Mouse (Mus musculus): ENCODE measurements around the gene Olfr1079.

DNA sequence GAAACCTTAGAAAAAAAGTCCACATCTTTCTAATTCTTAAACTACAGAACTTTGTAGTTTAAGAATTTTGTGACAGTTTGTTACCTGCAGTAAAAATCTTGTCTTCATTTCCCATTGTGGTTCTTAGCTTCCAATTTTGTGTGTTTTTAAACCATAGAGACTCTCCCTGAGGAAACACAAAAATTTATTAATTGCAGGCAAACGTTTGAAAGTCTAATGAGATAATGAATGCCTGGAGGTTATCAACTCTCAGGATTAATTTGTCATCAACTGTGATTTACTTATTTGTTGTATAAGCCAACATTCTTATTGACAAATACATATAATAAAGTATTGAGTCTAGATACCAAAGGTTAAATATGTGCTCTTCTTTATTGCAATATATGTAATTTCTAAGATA, 55.0 kb downstream of the Olfr1079 start, which contains the start of gene Olfr228:
- TF ChIP-seq EP300 (IDR thresholded peaks at IDR 0.05; ENCODE audit: low read depth) (no peak), CTCF (IDR thresholded peaks at IDR 0.05; ENCODE audit: low read depth) (no peak)
